Mouse (Mus musculus) hindbrain, embryonic 13.5 days (tissue): ENCODE data around the gene Gm45785. TPM values are rescaled to one million over a fixed set of nuclear protein-coding genes. Genes with fewer than 3 reads are reported as not detected.

Source experiments
- ATAC-seq: fragments of 200-750 bp; cut with Nextera tagmentation; 2 replicates; pipeline ENCODE4 v1.8.0; 2017; ENCODE audit warnings: moderate TSS enrichment; ENCODE audit not compliant: low FRiP score
- H3K27ac ChIP-seq: fragments of 300-500 bp; sonication (generic); 2 replicates; pipeline ENCODE4 v1.5.1; 2015; ENCODE audit warnings: inconsistent platforms, mild to moderate bottlenecking, moderate library complexity
- H3K27me3 ChIP-seq: fragments of 300-500 bp; sonication (generic); 2 replicates; pipeline ENCODE4 v1.6.1; 2015; ENCODE audit warnings: mild to moderate bottlenecking, inconsistent platforms
- H3K36me3 ChIP-seq: fragments of 300-500 bp; sonication (generic); 2 replicates; pipeline ENCODE4 v1.6.1; 2015; ENCODE audit warnings: mild to moderate bottlenecking, inconsistent platforms
- H3K4me1 ChIP-seq: fragments of 300-500 bp; sonication (generic); replicated peaks from 2 replicates; pipeline ENCODE4 v1.6.1; 2015; ENCODE audit warnings: inconsistent platforms
- H3K4me2 ChIP-seq: fragments of 300-500 bp; sonication (generic); 2 replicates; pipeline ENCODE4 v1.6.1; 2015; ENCODE audit warnings: inconsistent platforms, mild to moderate bottlenecking, moderate library complexity
- H3K4me3 ChIP-seq: fragments of 300-500 bp; sonication (generic); 2 replicates; pipeline ENCODE4 v1.5.1; 2015; ENCODE audit warnings: mild to moderate bottlenecking, inconsistent platforms
- H3K9ac ChIP-seq: fragments of 300-500 bp; sonication (generic); 2 replicates; pipeline ENCODE4 v1.6.1; 2015; ENCODE audit warnings: mild to moderate bottlenecking, inconsistent platforms
- H3K9me3 ChIP-seq: fragments of 300-500 bp; sonication (generic); 2 replicates; pipeline ENCODE4 v1.6.1; 2016; ENCODE audit warnings: inconsistent platforms
- WGBS: fragments of 180-500 bp; shearing (Covaris S2); methylation state at CpG from one replicate; pipeline ENCODE4 v1.1.7; 2015; 5-methylcytosine and 5-hydroxymethylcytosine counted together
- polyA plus RNA-seq: library from polyadenylated mRNA; unstranded; fragments of >200 nt; fragmentation: Nextera tagmentation; extraction: Ambion mirVana; gene quantifications from 2 replicates; pipeline ENCODE4 v1.2.1, GENCODE M21; 2015

Gm45785 gene
- polyA plus RNA-seq, 1 experiment from 2014 or later = 0.84 TPM

GRCm38 (mm10) chr7:140881696-140882468, 25.8 kb upstream of the Gm45785 start, which contains the start of the genes Psmd13 and Sirt3:
Psmd13 (plus strand) TSS chr7:140881968.
Sirt3 (minus strand) TSS chr7:140882309.
- Histone ChIP-seq H3K9ac (peak within 1 kb of the TSS; percentile 88), H3K27ac (peak within 1 kb of the TSS; percentile 92), H3K36me3 (peaks cover 27% of the 10 kb centered on the region), H3K4me3 (peak within 1 kb of the TSS; percentile 94), H3K9me3 (no peaks in the 10 kb centered on the region), H3K4me2 (peak within 1 kb of the TSS; percentile 75), H3K27me3 (no peaks in the 10 kb centered on the region), H3K4me1 (peaks cover 19% of the 10 kb centered on the region)
- under 1% methylated on average over 59 of the region's 59 CpGs for WGBS
- peak; percentile 97 for ATAC-seq

GRCm38 (mm10) chr7:140880865-140881515, 24.9 kb upstream of the Gm45785 start:
- no peak for ATAC-seq
- WGBS = 29% methylated on average over 8 of the region's 8 CpGs
- H3K27me3 ChIP-seq = no peaks in the 10 kb centered on the region

GRCm38 (mm10) chr7:140880419-140880818, 24.3 kb upstream of the Gm45785 start:
- Histone ChIP-seq H3K36me3 (peaks cover 28% of the 10 kb centered on the region), H3K27ac (no peak overlapping the region), H3K27me3 (no peaks in the 10 kb centered on the region), H3K4me1 (peaks cover 19% of the 10 kb centered on the region), H3K4me2 (peak overlapping the region; percentile 75), H3K9ac (no peak overlapping the region), H3K9me3 (no peaks in the 10 kb centered on the region), H3K4me3 (peak overlapping the region; percentile 4; the same call in 1 of the 2 replicates)
- WGBS = 89% methylated on average over 3 of the region's 3 CpGs
- no peak for ATAC-seq

More at GRCm38 (mm10) chr7:140880865-140881515, 24.9 kb upstream of the Gm45785 start:
- Histone ChIP-seq H3K27ac (peak overlapping the region; percentile 92), H3K36me3 (peaks cover 27% of the 10 kb centered on the region), H3K9me3 (no peaks in the 10 kb centered on the region), H3K4me3 (peak overlapping the region; percentile 94), H3K4me1 (peaks cover 19% of the 10 kb centered on the region), H3K4me2 (peak overlapping the region; percentile 75), H3K9ac (peak overlapping the region; percentile 88)

DNA sequence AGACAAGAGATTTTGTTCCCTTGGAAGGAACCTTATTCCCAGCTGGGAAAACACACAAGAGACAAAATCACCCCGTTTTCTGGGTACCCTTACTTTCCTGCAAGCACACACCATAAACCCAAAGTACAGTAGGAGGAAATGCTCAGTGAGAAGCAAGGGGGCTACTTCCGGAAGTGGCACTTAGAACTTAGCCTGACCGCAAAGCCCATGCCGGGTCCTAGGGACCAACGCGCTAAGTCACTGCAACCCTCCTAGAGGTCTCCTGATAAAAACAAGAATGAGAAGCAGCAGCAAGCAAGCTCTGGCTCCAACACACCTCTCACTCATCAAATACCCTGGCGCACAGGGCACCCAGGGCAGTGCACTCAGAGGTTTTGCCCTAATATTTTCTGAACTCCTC, 23.2 kb upstream of the Gm45785 start:
- H3K36me3 ChIP-seq = peaks cover 31% of the 10 kb centered on the region
- no peaks in the 10 kb centered on the region for H3K27me3 ChIP-seq
- H3K4me2 ChIP-seq = no peak overlapping the region
- no peak overlapping the region for H3K9ac ChIP-seq
- H3K4me3 ChIP-seq = no peak overlapping the region
- no peaks in the 10 kb centered on the region for H3K9me3 ChIP-seq
- WGBS = 90% methylated on average over 7 of the region's 7 CpGs
- H3K27ac ChIP-seq = no peak overlapping the region
- peaks cover 19% of the 10 kb centered on the region for H3K4me1 ChIP-seq
- no peak for ATAC-seq

DNA sequence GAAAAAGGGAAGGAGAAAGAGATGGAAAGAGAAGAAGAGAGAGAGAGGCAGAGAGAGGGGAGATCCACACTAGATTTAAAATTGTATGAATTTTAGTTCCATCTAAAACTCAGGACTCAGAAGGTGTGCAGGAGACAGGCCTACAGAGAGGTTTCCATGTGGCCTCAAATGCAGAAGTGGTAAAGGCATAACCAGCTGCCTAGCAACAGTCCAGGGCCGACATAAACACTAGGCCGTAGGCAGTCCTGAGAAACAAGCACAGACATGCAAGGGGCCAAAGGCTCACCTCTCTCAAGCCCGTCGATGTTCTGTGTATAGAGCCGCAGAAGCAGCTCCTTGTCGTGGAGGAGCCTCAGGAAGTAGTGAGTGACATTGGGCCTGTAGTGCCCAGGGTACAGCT, 21.2 kb upstream of the Gm45785 start:
- no peak for ATAC-seq
- Histone ChIP-seq H3K27me3 (no peaks in the 10 kb centered on the region), H3K4me3 (no peak overlapping the region), H3K4me2 (no peak overlapping the region), H3K9me3 (no peaks in the 10 kb centered on the region), H3K9ac (no peak overlapping the region), H3K4me1 (peaks cover 8% of the 10 kb centered on the region), H3K27ac (no peak overlapping the region), H3K36me3 (peaks cover 36% of the 10 kb centered on the region)
- WGBS = 88% methylated on average over 6 of the region's 6 CpGs

GRCm38 (mm10) chr7:140874224-140874623, 18.1 kb upstream of the Gm45785 start:
- Histone ChIP-seq H3K4me3 (no peak overlapping the region), H3K9ac (0 out of 2 replicates have a peak overlapping the region, but pooled peaks have one; percentile 9), H3K4me2 (no peak overlapping the region), H3K27me3 (no peaks in the 10 kb centered on the region), H3K4me1 (no peaks in the 10 kb centered on the region), H3K9me3 (no peaks in the 10 kb centered on the region), H3K27ac (no peak overlapping the region), H3K36me3 (peaks cover 50% of the 10 kb centered on the region)
- WGBS = 91% methylated on average over 4 of the region's 4 CpGs
- ATAC-seq = no peak

DNA sequence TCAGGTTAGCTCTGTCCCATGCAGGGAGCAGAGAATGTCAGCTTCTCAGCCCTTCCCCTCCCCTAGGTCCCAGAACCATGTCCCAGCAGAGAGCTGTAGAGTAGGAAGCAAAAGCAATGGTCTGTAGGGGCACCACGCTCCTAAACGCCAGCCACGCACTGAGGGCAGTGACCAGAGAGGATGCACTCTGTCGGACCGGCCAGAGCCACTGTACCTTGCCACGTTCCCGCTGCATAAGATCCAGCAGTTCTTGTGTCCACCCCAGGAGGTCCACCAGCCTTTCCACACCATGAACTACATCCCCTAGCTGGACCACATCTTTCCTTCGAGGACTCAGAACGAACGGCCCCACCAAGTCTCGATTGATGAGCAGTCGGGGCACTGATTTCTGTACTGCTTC, 8.6 kb upstream of the Gm45785 start:
- H3K9me3 ChIP-seq = no peaks in the 10 kb centered on the region
- no peak overlapping the region for H3K4me2 ChIP-seq
- peaks cover 69% of the 10 kb centered on the region for H3K36me3 ChIP-seq
- no peak for ATAC-seq
- WGBS = 92% methylated on average over 12 of the region's 12 CpGs
- no peak overlapping the region for H3K27ac ChIP-seq
- no peaks in the 10 kb centered on the region for H3K27me3 ChIP-seq
- H3K9ac ChIP-seq = no peak overlapping the region
- H3K4me1 ChIP-seq = peaks cover 5% of the 10 kb centered on the region
- H3K4me3 ChIP-seq = no peak overlapping the region

DNA sequence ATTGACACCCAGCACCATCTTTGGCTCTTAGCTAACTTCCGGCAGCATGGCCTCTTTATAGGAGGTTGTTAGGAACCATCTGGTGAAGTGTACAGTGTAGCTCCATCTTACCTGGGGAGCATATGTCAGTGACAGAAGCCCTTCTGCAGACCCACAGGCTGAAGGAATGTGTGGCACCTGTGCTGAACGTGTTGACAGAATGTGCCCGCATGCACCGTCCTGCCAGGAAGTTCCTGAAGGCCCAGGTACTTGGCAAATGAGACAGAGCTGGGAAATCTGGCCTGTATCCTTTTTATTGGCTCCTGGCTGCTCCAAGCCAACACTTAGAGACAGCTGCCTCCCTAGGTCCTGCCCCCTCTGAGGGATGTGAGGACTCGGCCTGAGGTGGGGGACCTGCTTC, 4.6 kb upstream of the Gm45785 start:
- Histone ChIP-seq H3K27ac (no peak overlapping the region), H3K9ac (peak overlapping the region; percentile 0; the same call in 1 of the 2 replicates), H3K27me3 (no peaks in the 10 kb centered on the region), H3K36me3 (peaks cover 72% of the 10 kb centered on the region), H3K4me3 (no peak overlapping the region), H3K4me2 (no peak overlapping the region), H3K9me3 (no peaks in the 10 kb centered on the region), H3K4me1 (peaks cover 27% of the 10 kb centered on the region)
- 92% methylated on average over 5 of the region's 5 CpGs for WGBS
- ATAC-seq = no peak

DNA sequence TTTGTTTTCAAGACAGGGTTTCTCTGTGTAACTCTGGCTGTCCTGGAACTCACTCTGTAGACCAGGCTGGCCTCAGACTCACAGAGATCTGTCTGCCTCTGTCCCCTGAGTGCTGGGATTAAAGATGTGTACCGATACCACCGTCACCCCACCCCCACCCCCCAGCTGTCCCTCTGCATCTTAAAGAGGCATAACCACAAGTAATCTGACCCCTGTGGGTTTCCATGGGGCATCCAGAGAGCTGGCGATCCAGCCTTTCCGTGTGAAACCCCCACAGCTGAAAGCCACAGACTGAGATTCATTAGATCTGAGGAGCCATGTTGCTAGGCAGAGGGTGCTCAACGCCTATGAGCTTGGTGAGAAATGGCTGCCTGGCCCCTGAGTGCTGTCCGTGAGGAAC, 3.9 kb upstream of the Gm45785 start:
- Histone ChIP-seq H3K4me1 (peaks cover 35% of the 10 kb centered on the region), H3K36me3 (peaks cover 67% of the 10 kb centered on the region), H3K9me3 (no peaks in the 10 kb centered on the region), H3K4me3 (no peak overlapping the region), H3K27ac (no peak overlapping the region), H3K4me2 (no peak overlapping the region), H3K27me3 (no peaks in the 10 kb centered on the region), H3K9ac (0 out of 2 replicates have a peak overlapping the region, but pooled peaks have one; percentile 87)
- ATAC-seq = no peak
- WGBS = 76% methylated on average over 6 of the region's 6 CpGs

DNA sequence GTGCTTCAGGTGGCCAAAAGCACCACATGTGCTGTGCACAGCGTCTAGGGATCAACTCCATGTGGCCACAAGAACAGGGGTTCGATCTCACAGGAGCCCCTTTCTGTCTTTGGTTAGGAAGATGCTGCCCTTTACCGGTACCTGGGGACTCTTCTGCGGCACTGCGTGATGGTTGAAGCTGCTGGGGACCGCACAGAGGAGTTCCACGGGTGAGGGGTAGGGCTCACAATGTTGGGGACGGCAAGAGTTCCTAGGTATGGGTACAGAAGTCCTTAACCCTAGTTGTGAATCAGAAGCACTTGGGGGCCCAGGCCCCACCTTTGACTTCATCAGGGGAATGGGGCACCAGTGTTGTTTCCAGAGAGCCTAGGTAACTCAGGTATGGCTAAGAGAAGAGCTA, 2.6 kb upstream of the Gm45785 start:
- Histone ChIP-seq H3K4me3 (peak overlapping the region; percentile 85), H3K9ac (peak overlapping the region; percentile 87), H3K36me3 (peaks cover 62% of the 10 kb centered on the region), H3K4me2 (peak overlapping the region; percentile 98), H3K4me1 (peaks cover 39% of the 10 kb centered on the region), H3K27me3 (no peaks in the 10 kb centered on the region), H3K27ac (no peak overlapping the region), H3K9me3 (no peaks in the 10 kb centered on the region)
- no peak for ATAC-seq
- WGBS = 96% methylated on average over 8 of the region's 8 CpGs

GRCm38 (mm10) chr7:140857550-140858505, 1.7 kb upstream of the Gm45785 start, which contains the start of gene Bet1l:
Bet1l (minus strand) TSS chr7:140857577.
- ATAC-seq = peak; percentile 53
- no peaks in the 10 kb centered on the region for H3K9me3 ChIP-seq
- H3K27ac ChIP-seq = peak within 1 kb of the TSS; percentile 94
- H3K4me3 ChIP-seq = peak within 1 kb of the TSS; percentile 85
- H3K36me3 ChIP-seq = peaks cover 62% of the 10 kb centered on the region
- H3K9ac ChIP-seq = peak within 1 kb of the TSS; percentile 87
- 42% methylated on average over 40 of the region's 40 CpGs for whole genome bisulfite sequencing
- H3K27me3 ChIP-seq = no peaks in the 10 kb centered on the region
- H3K4me2 ChIP-seq = peak within 1 kb of the TSS; percentile 98
- peaks cover 39% of the 10 kb centered on the region for H3K4me1 ChIP-seq
